Mouse (Mus musculus) limb, embryonic 12.5 days (tissue): ENCODE measurements around the gene Dcaf4. TPM values are rescaled to one million over a fixed set of nuclear protein-coding genes. Genes with fewer than 3 reads are reported as not detected.

ENCODE experiments used
- ATAC-seq: fragments of 200-750 bp; cut with Nextera tagmentation; 2 replicates; pipeline ENCODE4 v1.8.0; 2017; ENCODE audit warnings: low read depth, moderate TSS enrichment; ENCODE audit not compliant: insufficient number of reproducible peaks, insufficient read depth, low FRiP score, low TSS enrichment
- H3K27ac ChIP-seq: fragments of 300-500 bp; sonication (generic); 2 replicates; pipeline ENCODE4 v1.5.1; 2016; ENCODE audit warnings: mild to moderate bottlenecking, moderate library complexity
- H3K27me3 ChIP-seq: fragments of 300-500 bp; sonication (generic); 2 replicates; pipeline ENCODE4 v1.6.1; 2016; ENCODE audit warnings: mild to moderate bottlenecking, moderate library complexity
- H3K36me3 ChIP-seq: fragments of 300-500 bp; sonication (generic); 2 replicates; pipeline ENCODE4 v1.6.1; 2016; ENCODE audit warnings: mild to moderate bottlenecking, moderate library complexity
- H3K4me1 ChIP-seq: fragments of 300-500 bp; sonication (generic); replicated peaks from 2 replicates; pipeline ENCODE4 v1.6.1; 2016
- H3K4me2 ChIP-seq: fragments of 300-500 bp; sonication (generic); 2 replicates; pipeline ENCODE4 v1.6.1; 2016; ENCODE audit warnings: mild to moderate bottlenecking, moderate library complexity
- H3K4me3 ChIP-seq: fragments of 300-500 bp; sonication (generic); replicated peaks from 2 replicates; pipeline ENCODE4 v1.5.1; 2016; ENCODE audit warnings: mild to moderate bottlenecking
- H3K9ac ChIP-seq: fragments of 300-500 bp; sonication (generic); replicated peaks from 2 replicates; pipeline ENCODE4 v1.6.1; 2016; ENCODE audit warnings: mild to moderate bottlenecking, moderate library complexity
- H3K9me3 ChIP-seq: fragments of 300-500 bp; sonication (generic); 2 replicates; pipeline ENCODE4 v1.6.1; 2016; ENCODE audit warnings: mild to moderate bottlenecking, moderate library complexity
- WGBS: fragments of 180-500 bp; shearing (Covaris S2); methylation state at CpG from one replicate; pipeline ENCODE4 v1.1.7; 2016; 5-methylcytosine and 5-hydroxymethylcytosine counted together
- polyA plus RNA-seq: library from polyadenylated mRNA; unstranded; fragments of >200 nt; fragmentation: Nextera tagmentation; extraction: Ambion mirVana; gene quantifications from 2 replicates; pipeline ENCODE4 v1.2.1, GENCODE M21; 2016

Gene Dcaf4
- polyA plus RNA-seq = 31.8 and 33.7 TPM in 2 replicates

- no peaks in the 10 kb centered on the region for H3K27me3 ChIP-seq
- H3K4me2 ChIP-seq = peak within 1 kb of the TSS; percentile 64
- peak; percentile 99 for ATAC-seq
- H3K4me3 ChIP-seq = peak within 1 kb of the TSS; percentile 68
- H3K36me3 ChIP-seq = no peaks in the 10 kb centered on the region
- peak within 1 kb of the TSS; percentile 65 for H3K9ac ChIP-seq
- no peaks in the 10 kb centered on the region for H3K9me3 ChIP-seq
- H3K4me1 ChIP-seq = peaks cover 11% of the 10 kb centered on the region
- WGBS = 0% methylated on average over 32 of the region's 32 CpGs
- H3K27ac ChIP-seq = peak within 1 kb of the TSS; percentile 75
Observed at GRCm38 (mm10) chr12:83520311-83520890, at the start of gene Dcaf4. TSS of gene Dcaf4 (plus strand) at chr12:83520466.

GRCm38 (mm10) chr12:83471760-83472159, 48.5 kb upstream of the Dcaf4 start:
- Histone ChIP-seq H3K27ac (no peak overlapping the region), H3K4me1 (peaks cover 13% of the 10 kb centered on the region), H3K4me2 (no peak overlapping the region), H3K27me3 (peaks cover 11% of the 10 kb centered on the region; the same call in 1 of the 2 replicates), H3K4me3 (no peak overlapping the region), H3K9me3 (no peaks in the 10 kb centered on the region), H3K9ac (no peak overlapping the region), H3K36me3 (no peaks in the 10 kb centered on the region)
- 85% methylated on average over 7 of the region's 7 CpGs for WGBS
- no peak for ATAC-seq

DNA sequence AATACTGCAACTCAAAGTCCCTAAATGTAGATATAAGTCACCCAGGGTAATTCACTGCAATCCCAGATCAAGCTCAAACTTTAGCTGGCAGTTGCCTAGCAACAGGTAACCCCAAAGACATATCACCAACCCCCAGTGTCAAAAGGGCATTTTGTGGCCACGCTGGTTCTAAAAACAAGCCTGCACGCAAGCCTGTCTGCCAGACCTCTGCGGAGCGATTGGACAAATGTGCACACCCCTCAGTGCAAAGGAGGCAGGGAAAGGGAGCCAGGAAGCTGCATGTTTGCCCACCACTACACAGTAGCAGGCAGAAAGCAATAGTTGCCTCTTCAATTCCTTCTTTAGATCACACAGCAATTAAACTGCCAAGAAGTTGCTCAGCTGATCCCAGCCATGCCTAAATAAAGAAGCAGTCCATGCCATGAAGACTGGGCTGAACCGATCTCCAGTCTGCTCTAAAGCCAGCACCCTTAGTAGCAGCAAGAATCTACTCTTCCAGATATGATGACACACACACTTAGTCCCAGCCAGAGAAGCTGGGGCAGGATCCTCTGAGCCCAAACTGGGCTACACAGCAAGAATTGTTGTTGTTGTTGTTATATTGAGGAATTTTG, 46.2 kb upstream of the Dcaf4 start:
- Histone ChIP-seq H3K27me3 (peaks cover 11% of the 10 kb centered on the region; the same call in 1 of the 2 replicates), H3K4me2 (no peak overlapping the region), H3K4me1 (peaks cover 9% of the 10 kb centered on the region; the same call in 1 of the 2 replicates), H3K9me3 (no peaks in the 10 kb centered on the region), H3K4me3 (no peak overlapping the region), H3K27ac (no peak overlapping the region), H3K9ac (no peak overlapping the region), H3K36me3 (no peaks in the 10 kb centered on the region)
- no peak for ATAC-seq
- WGBS = 48% methylated on average over 5 of the region's 5 CpGs

DNA sequence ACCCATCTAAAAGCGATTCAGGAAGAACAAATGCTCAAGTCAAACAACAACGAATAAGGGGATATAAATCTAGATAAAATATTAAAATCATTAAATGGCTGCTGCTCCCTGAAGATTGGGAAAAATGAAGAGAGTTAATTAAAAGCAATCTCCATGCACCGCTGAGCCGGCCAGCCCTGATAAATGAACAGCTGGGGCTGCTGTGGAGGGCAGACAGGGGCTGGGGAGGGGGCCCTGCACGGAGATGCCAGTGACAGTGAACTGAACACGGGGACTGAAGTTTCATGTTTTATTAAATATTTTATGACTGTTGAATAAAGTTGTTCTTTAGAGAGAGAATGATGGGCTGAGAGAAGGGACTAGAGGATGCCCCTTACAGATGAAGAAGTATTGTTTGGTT, 44.8 kb upstream of the Dcaf4 start:
- WGBS = 50% methylated on average over 6 of the region's 6 CpGs
- no peak for ATAC-seq

DNA sequence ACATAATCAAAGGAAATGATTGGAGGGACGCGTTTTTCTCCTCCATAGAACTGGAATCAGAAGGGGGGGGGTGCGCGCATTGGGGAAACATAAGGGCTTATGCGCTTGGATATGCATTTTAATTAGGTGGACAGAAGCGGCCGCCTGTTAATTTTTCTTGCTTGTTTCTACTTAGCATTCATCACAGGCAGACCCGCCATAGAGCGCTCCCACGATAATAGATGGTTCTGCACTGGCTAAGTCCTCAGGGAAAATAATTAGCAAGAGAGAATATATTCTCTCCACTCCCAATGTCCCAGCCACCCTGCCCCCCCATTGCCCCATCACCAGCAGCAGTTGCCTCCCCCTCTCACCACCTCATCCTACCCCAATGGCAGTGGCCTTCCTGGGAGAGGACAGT, 44.0 kb upstream of the Dcaf4 start:
- Histone ChIP-seq H3K9me3 (no peaks in the 10 kb centered on the region), H3K4me1 (peaks cover 14% of the 10 kb centered on the region), H3K4me3 (no peak overlapping the region), H3K27ac (no peak overlapping the region), H3K36me3 (no peaks in the 10 kb centered on the region), H3K4me2 (no peak overlapping the region), H3K27me3 (peaks cover 9% of the 10 kb centered on the region; the same call in 1 of the 2 replicates), H3K9ac (no peak overlapping the region)
- no peak for ATAC-seq
- 85% methylated on average over 10 of the region's 10 CpGs for WGBS

More for the DNA sequence above, 44.8 kb upstream of the Dcaf4 start:
- Histone ChIP-seq H3K4me1 (peaks cover 9% of the 10 kb centered on the region; the same call in 1 of the 2 replicates), H3K9ac (no peak overlapping the region), H3K27me3 (peaks cover 11% of the 10 kb centered on the region; the same call in 1 of the 2 replicates), H3K9me3 (no peaks in the 10 kb centered on the region), H3K36me3 (no peaks in the 10 kb centered on the region), H3K4me2 (no peak overlapping the region), H3K27ac (no peak overlapping the region), H3K4me3 (no peak overlapping the region)

GRCm38 (mm10) chr12:83479140-83479539, 41.1 kb upstream of the Dcaf4 start:
- peaks cover 16% of the 10 kb centered on the region for H3K4me1 ChIP-seq
- no peaks in the 10 kb centered on the region for H3K9me3 ChIP-seq
- ATAC-seq = no peak
- H3K36me3 ChIP-seq = no peaks in the 10 kb centered on the region
- no peak overlapping the region for H3K4me2 ChIP-seq
- no peak overlapping the region for H3K27ac ChIP-seq
- 53% methylated on average over 1 of the region's 1 CpGs for WGBS
- peaks cover 12% of the 10 kb centered on the region for H3K27me3 ChIP-seq
- no peak overlapping the region for H3K9ac ChIP-seq
- H3K4me3 ChIP-seq = no peak overlapping the region

GRCm38 (mm10) chr12:83479818-83480401, 40.4 kb upstream of the Dcaf4 start:
- no peaks in the 10 kb centered on the region for H3K36me3 ChIP-seq
- no peak overlapping the region for H3K4me3 ChIP-seq
- ATAC-seq = no peak
- no peak overlapping the region for H3K9ac ChIP-seq
- peaks cover 22% of the 10 kb centered on the region for H3K4me1 ChIP-seq
- no peak overlapping the region for H3K27ac ChIP-seq
- H3K27me3 ChIP-seq = peaks cover 20% of the 10 kb centered on the region
- H3K9me3 ChIP-seq = no peaks in the 10 kb centered on the region
- no peak overlapping the region for H3K4me2 ChIP-seq
- WGBS = 78% methylated on average over 7 of the region's 7 CpGs

DNA sequence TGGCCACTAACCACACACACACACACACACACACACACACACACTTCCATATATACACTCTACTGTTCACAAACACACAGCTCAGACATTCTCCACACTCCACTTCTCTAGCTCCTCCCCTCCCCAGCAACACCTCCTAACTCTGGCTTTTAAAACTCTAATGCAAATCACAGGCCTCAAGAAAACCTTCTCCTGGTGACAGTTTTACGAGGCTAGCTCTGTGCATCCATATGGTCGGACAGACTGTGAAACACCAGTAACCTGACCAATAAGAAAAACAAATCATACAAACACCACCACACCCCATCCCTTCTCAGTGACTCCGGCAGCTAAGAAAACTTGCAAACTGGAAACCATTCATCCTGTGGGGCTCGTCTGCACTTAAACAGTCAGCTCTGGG, 38.8 kb upstream of the Dcaf4 start:
- H3K27me3 ChIP-seq = peaks cover 35% of the 10 kb centered on the region
- no peak overlapping the region for H3K27ac ChIP-seq
- 13% methylated on average over 4 of the region's 4 CpGs for WGBS
- peak; percentile 82 for ATAC-seq
- no peak overlapping the region for H3K9ac ChIP-seq
- no peaks in the 10 kb centered on the region for H3K36me3 ChIP-seq
- no peak overlapping the region for H3K4me3 ChIP-seq
- H3K4me2 ChIP-seq = no peak overlapping the region
- peaks cover 35% of the 10 kb centered on the region for H3K4me1 ChIP-seq
- no peaks in the 10 kb centered on the region for H3K9me3 ChIP-seq

DNA sequence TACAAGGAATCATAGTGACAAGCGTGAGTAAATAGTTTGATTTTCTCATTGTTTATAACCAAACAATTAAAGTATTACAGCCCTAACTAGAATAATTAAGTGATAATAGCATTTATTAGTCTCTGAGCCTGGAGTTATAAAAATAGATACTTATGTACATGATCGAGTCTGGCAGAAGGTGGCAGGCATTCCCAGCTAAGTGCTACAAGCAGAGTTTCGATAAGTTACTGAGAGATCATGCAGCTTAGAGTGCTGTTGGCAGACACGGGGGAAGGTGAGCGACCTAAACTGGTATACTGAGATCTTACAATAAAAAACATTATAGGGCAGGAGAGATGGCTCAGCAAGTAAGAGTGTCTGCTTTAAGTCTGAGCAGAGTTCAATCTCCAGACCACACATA, 36.6 kb upstream of the Dcaf4 start:
- Histone ChIP-seq H3K4me2 (no peak overlapping the region), H3K4me1 (peaks cover 48% of the 10 kb centered on the region), H3K9ac (no peak overlapping the region), H3K27ac (no peak overlapping the region), H3K4me3 (no peak overlapping the region), H3K36me3 (no peaks in the 10 kb centered on the region), H3K9me3 (no peaks in the 10 kb centered on the region), H3K27me3 (peaks cover 42% of the 10 kb centered on the region)
- WGBS = 48% methylated on average over 5 of the region's 5 CpGs
- no peak for ATAC-seq

- peaks cover 55% of the 10 kb centered on the region for H3K4me1 ChIP-seq
- peak overlapping the region; percentile 64; the same call in 1 of the 2 replicates for H3K9ac ChIP-seq
- peak overlapping the region; percentile 100 for H3K4me2 ChIP-seq
- ATAC-seq = no peak
- H3K27ac ChIP-seq = no peak overlapping the region
- H3K36me3 ChIP-seq = no peaks in the 10 kb centered on the region
- 1% methylated on average over 24 of the region's 24 CpGs for WGBS
- no peaks in the 10 kb centered on the region for H3K9me3 ChIP-seq
- H3K4me3 ChIP-seq = peak overlapping the region; percentile 66
- peaks cover 55% of the 10 kb centered on the region for H3K27me3 ChIP-seq
Observed at GRCm38 (mm10) chr12:83484855-83485745, 35.2 kb upstream of the Dcaf4 start.
